Mouse (Mus musculus) adrenal gland, postnatal 4 days (tissue): ENCODE results near the gene Osbp2. TPM values are rescaled to one million over a fixed set of nuclear protein-coding genes. Genes with fewer than 3 reads are reported as not detected.

Source experiments
- DNase-seq, 2 experiments: peaks; one replicate each; pipeline ENCODE4 v3.0.0; 2021 to 2022; ENCODE audit warnings: low spot score in 2 of 2, mixed read lengths in 2 of 2
- total RNA-seq, 2 experiments: library from RNA; stranded (reverse); gene quantifications; 2 replicates each; pipeline ENCODE4 v1.2.3; 2021

Osbp2 gene
- total RNA-seq, 2 experiments from 2014 or later, result 2.4 to 2.5 TPM

- no peak for DNase-seq
Observed at GRCm38 (mm10) chr11:3661964-3662363, 201.7 kb downstream of the Osbp2 start.

Other genes starting within 250 kb of the Osbp2 start
- gene Morc2a, start 214.7 kb downstream of the Osbp2 start, total RNA-seq, result 10 to 100 TPM; 57.1 to 68.6 TPM
- under 1 TPM; 0.56 to 0.62 TPM for gene 4921536K21Rik, start 31.2 kb upstream of the Osbp2 start, total RNA-seq
- 1 to 10 TPM; 6.2 to 6.5 TPM for gene Dusp18, start 31.3 kb upstream of the Osbp2 start, total RNA-seq
- gene Slc35e4, start 50.8 kb upstream of the Osbp2 start, total RNA-seq, result 1 to 10 TPM; 5.8 to 7.8 TPM
- 100 to 1,000 TPM; 102 to 141 TPM for gene Tcn2, start 68.3 kb upstream of the Osbp2 start, total RNA-seq
- gene Pes1, start 100.1 kb upstream of the Osbp2 start, total RNA-seq, result 10 to 100 TPM; 79.7 to 80.7 TPM
- under 1 TPM in 1 of 2 experiments, not detected in 1; 0.25 TPM for gene 4930556J24Rik, start 112.9 kb upstream of the Osbp2 start, total RNA-seq
- 1 to 10 TPM; 2.0 to 3.0 TPM for gene Gal3st1, start 119.7 kb upstream of the Osbp2 start, total RNA-seq
- gene Sec14l4, start 167.6 kb upstream of the Osbp2 start, total RNA-seq, result 1 to 10 TPM; 2.4 to 5.0 TPM
- gene Sec14l3, start 200.9 kb upstream of the Osbp2 start, total RNA-seq, result under 1 TPM; 0.51 to 0.59 TPM
- gene Mtfp1, start 231.5 kb upstream of the Osbp2 start, total RNA-seq, result 10 to 100 TPM; 17.3 to 17.7 TPM